Mouse (Mus musculus) heart, embryonic 15.5 days (tissue): ENCODE measurements around the gene Rnaseh2c. TPM values are rescaled to one million over a fixed set of nuclear protein-coding genes. Genes with fewer than 3 reads are reported as not detected.

Experiments used
- ATAC-seq: fragments of 200-750 bp; cut with Nextera tagmentation; replicated peaks from 2 replicates; pipeline ENCODE4 v1.8.0; 2017; ENCODE audit warnings: low read depth, moderate TSS enrichment; ENCODE audit not compliant: insufficient number of reproducible peaks, insufficient read depth, low FRiP score
- H3K27ac ChIP-seq: fragments of 300-500 bp; sonication (generic); 2 replicates; pipeline ENCODE4 v1.5.1; 2015; ENCODE audit warnings: mild to moderate bottlenecking, inconsistent platforms
- H3K27me3 ChIP-seq: fragments of 300-500 bp; sonication (generic); 2 replicates; pipeline ENCODE4 v1.6.1; 2015; ENCODE audit warnings: inconsistent platforms
- H3K36me3 ChIP-seq: fragments of 300-500 bp; sonication (generic); 2 replicates; pipeline ENCODE4 v1.6.1; 2015; ENCODE audit warnings: mild to moderate bottlenecking, inconsistent platforms
- H3K4me1 ChIP-seq: fragments of 300-500 bp; sonication (generic); replicated peaks from 2 replicates; pipeline ENCODE4 v1.6.1; 2015; ENCODE audit warnings: inconsistent platforms
- H3K4me2 ChIP-seq: fragments of 300-500 bp; sonication (generic); 2 replicates; pipeline ENCODE4 v1.6.1; 2015; ENCODE audit warnings: inconsistent platforms, mild to moderate bottlenecking, moderate library complexity
- H3K4me3 ChIP-seq: fragments of 300-500 bp; sonication (generic); 2 replicates; pipeline ENCODE4 v1.5.1; 2015; ENCODE audit warnings: mild to moderate bottlenecking, inconsistent platforms
- H3K9ac ChIP-seq: fragments of 300-500 bp; sonication (generic); 2 replicates; pipeline ENCODE4 v1.6.1; 2015; ENCODE audit warnings: mild to moderate bottlenecking, inconsistent platforms
- H3K9me3 ChIP-seq: fragments of 300-500 bp; sonication (generic); replicated peaks from 2 replicates; pipeline ENCODE4 v1.6.1; 2016; ENCODE audit warnings: inconsistent platforms
- WGBS: fragments of 180-500 bp; shearing (Covaris S2); methylation state at CpG from one replicate; pipeline ENCODE4 v1.1.7; 2015; ENCODE audit warnings: mixed read lengths; 5-methylcytosine and 5-hydroxymethylcytosine counted together
- polyA plus RNA-seq: library from polyadenylated mRNA; unstranded; fragments of >200 nt; fragmentation: Nextera tagmentation; extraction: Ambion mirVana; gene quantifications from 2 replicates; pipeline ENCODE4 v1.2.1, GENCODE M21; 2015

The Rnaseh2c gene
- 89.7 and 96.1 TPM in 2 replicates for polyA plus RNA-seq

- Histone ChIP-seq H3K27ac (peak within 1 kb of the TSS; percentile 88), H3K9ac (peak within 1 kb of the TSS; percentile 89), H3K36me3 (peaks cover 42% of the 10 kb centered on the region), H3K4me1 (peaks cover 20% of the 10 kb centered on the region), H3K9me3 (no peaks in the 10 kb centered on the region), H3K4me2 (peak within 1 kb of the TSS; percentile 94), H3K27me3 (no peaks in the 10 kb centered on the region), H3K4me3 (peak within 1 kb of the TSS; percentile 81)
- ATAC-seq: peak; percentile 66
- WGBS: under 1% methylated on average over 64 of the region's 64 CpGs
Measured at GRCm38 (mm10) chr19:5601752-5602541, at the start of gene Rnaseh2c. TSS of gene Rnaseh2c (plus strand) at chr19:5601873.

DNA sequence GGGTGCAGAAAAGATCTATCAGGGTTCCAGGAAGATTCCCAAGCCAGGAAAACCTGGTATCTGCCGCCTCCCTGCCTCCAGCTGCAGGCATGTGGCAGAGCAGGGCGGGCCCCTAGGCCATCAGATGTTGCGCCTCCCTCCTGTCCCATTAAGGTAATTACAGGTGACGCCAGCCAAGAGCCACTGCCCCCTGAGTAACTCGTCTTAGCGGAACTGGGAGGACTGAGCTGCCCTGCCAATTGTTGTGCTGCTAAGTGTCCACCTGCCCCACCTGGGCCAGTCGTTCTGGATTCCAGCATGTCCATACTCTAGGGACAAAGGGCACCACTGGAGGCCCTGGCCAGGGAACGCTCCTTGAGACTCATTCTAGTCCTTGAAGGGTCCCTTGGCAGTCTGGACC is 47.9 kb upstream of the Rnaseh2c start:
- ATAC-seq: no peak
- H3K36me3 ChIP-seq: no peaks in the 10 kb centered on the region
- 56% methylated on average over 8 of the region's 8 CpGs for WGBS
- H3K27ac ChIP-seq: no peak overlapping the region
- H3K9me3 ChIP-seq: no peaks in the 10 kb centered on the region
- H3K4me1 ChIP-seq: no peaks in the 10 kb centered on the region
- H3K9ac ChIP-seq: no peak overlapping the region
- no peak overlapping the region for H3K4me3 ChIP-seq
- H3K27me3 ChIP-seq: peaks cover 59% of the 10 kb centered on the region
- no peak overlapping the region for H3K4me2 ChIP-seq

- 77% methylated on average over 14 of the region's 14 CpGs for WGBS
- no peak overlapping the region for H3K4me3 ChIP-seq
- H3K9me3 ChIP-seq: no peaks in the 10 kb centered on the region
- no peak overlapping the region for H3K27ac ChIP-seq
- H3K4me1 ChIP-seq: no peaks in the 10 kb centered on the region; the same call in 1 of the 2 replicates
- H3K4me2 ChIP-seq: no peak overlapping the region
- no peak for ATAC-seq
- peaks cover 61% of the 10 kb centered on the region for H3K27me3 ChIP-seq
- no peak overlapping the region for H3K9ac ChIP-seq
- H3K36me3 ChIP-seq: no peaks in the 10 kb centered on the region
Measured at GRCm38 (mm10) chr19:5554212-5554611, 47.5 kb upstream of the Rnaseh2c start.

DNA sequence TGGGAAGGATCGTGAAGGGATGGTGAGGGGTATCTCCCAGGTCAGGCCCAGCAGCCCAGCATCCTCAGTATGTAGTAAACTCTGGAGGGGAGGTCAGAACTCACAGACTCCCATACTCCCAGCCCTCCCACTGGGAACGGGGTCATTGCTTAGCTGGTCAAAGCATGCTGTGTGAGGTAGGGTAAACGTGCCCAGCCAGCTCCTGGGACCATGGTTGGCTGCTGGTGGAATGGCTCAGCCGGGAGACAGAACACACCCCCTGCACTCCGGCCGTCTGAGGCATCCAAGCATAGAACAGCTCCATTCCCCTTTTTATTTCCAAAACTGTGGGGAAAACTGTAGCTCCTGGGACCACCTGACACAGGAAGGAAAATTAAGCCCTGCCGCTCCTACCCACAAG is 43.5 kb upstream of the Rnaseh2c start:
- ATAC-seq: no peak
- Histone ChIP-seq H3K4me1 (peaks cover 18% of the 10 kb centered on the region), H3K27me3 (peaks cover 90% of the 10 kb centered on the region), H3K4me2 (no peak overlapping the region), H3K9me3 (no peaks in the 10 kb centered on the region), H3K4me3 (no peak overlapping the region), H3K36me3 (no peaks in the 10 kb centered on the region), H3K27ac (no peak overlapping the region), H3K9ac (no peak overlapping the region)
- WGBS: 50% methylated on average over 7 of the region's 7 CpGs

DNA sequence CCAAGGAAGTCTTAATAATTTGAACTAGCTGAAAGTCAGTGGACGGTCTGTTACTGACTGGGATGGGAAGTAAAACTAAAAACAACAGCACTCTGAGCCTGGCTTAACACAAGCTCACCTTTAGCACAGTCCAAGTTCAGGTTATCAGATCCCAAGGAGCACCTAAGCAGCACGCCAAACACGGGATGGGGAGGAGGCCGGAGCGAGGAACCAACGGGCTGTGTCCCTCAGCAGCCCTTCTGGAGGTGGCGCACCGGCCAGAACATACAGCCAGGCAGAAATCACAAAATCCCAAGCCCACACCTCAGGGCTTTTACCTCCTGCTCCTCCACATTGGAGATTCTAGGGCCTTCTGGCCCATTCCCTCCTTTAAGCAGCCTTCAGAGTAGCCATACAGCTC is 42.9 kb upstream of the Rnaseh2c start:
- no peak overlapping the region for H3K4me2 ChIP-seq
- no peak for ATAC-seq
- 67% methylated on average over 8 of the region's 8 CpGs for WGBS

GRCm38 (mm10) chr19:5559229-5559628 is 42.4 kb upstream of the Rnaseh2c start:
- peak overlapping the region; percentile 65; the same call in 1 of the 2 replicates for H3K4me2 ChIP-seq
- no peaks in the 10 kb centered on the region for H3K9me3 ChIP-seq
- no peak for ATAC-seq
- H3K36me3 ChIP-seq: no peaks in the 10 kb centered on the region
- no peak overlapping the region for H3K27ac ChIP-seq
- peak overlapping the region; percentile 41 for H3K4me3 ChIP-seq
- 22% methylated on average over 8 of the region's 8 CpGs for WGBS
- peaks cover 18% of the 10 kb centered on the region for H3K4me1 ChIP-seq
- no peak overlapping the region for H3K9ac ChIP-seq
- peaks cover 98% of the 10 kb centered on the region for H3K27me3 ChIP-seq

More for the DNA sequence above, 42.9 kb upstream of the Rnaseh2c start:
- H3K9ac ChIP-seq: no peak overlapping the region
- peaks cover 18% of the 10 kb centered on the region for H3K4me1 ChIP-seq
- H3K27me3 ChIP-seq: peaks cover 96% of the 10 kb centered on the region
- no peak overlapping the region for H3K27ac ChIP-seq
- no peaks in the 10 kb centered on the region for H3K9me3 ChIP-seq
- H3K36me3 ChIP-seq: no peaks in the 10 kb centered on the region
- 0 out of 2 replicates have a peak overlapping the region, but pooled peaks have one; percentile 41 for H3K4me3 ChIP-seq

DNA sequence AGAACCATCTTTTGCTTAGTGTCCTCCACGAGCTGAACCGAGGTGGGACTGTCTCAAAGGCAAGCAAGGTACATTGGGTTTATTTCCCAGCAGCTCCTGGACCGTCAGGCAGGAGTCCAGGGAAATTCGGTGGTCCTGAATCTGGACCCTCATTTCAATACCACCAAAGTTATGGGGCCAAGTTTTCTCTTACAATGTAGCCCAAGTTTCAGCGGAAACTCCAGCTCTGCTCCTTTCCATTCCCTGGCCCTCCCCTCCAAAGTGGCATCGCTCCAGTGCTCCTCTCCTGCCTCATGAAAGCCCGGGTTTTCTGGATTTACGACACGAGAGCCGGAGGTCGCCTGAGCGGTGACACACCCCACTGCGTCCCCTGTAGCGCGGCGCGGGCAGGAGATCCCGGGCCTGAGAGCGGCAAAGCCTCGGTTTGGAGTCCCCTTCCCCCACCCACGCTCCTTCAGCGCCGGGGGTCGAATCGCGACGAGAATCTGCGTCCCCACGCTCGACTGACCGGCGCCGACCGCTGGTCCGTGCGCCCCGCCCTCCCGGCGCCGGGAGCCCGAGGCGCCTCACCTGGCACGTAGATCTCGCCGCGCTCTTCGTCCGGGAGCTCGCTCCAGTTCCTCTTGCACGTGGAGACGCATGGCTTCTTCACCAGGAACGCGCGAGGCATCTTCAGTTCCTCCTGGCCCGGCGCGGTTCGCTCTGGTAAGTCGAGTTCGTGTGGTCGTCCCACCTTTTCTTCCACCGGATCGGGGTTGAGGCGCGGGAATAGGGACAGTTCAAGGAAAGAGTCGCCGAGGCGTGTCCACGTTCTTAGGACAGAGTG is 41.8 kb upstream of the Rnaseh2c start:
- H3K36me3 ChIP-seq: no peaks in the 10 kb centered on the region
- no peak for ATAC-seq
- peaks cover 96% of the 10 kb centered on the region for H3K27me3 ChIP-seq
- no peak overlapping the region for H3K27ac ChIP-seq
- H3K4me2 ChIP-seq: peak overlapping the region; percentile 65
- peaks cover 18% of the 10 kb centered on the region for H3K4me1 ChIP-seq
- no peaks in the 10 kb centered on the region for H3K9me3 ChIP-seq
- 0 out of 2 replicates have a peak overlapping the region, but pooled peaks have one; percentile 11 for H3K9ac ChIP-seq
- WGBS: under 1% methylated on average over 69 of the region's 69 CpGs
- H3K4me3 ChIP-seq: peak overlapping the region; percentile 41

DNA sequence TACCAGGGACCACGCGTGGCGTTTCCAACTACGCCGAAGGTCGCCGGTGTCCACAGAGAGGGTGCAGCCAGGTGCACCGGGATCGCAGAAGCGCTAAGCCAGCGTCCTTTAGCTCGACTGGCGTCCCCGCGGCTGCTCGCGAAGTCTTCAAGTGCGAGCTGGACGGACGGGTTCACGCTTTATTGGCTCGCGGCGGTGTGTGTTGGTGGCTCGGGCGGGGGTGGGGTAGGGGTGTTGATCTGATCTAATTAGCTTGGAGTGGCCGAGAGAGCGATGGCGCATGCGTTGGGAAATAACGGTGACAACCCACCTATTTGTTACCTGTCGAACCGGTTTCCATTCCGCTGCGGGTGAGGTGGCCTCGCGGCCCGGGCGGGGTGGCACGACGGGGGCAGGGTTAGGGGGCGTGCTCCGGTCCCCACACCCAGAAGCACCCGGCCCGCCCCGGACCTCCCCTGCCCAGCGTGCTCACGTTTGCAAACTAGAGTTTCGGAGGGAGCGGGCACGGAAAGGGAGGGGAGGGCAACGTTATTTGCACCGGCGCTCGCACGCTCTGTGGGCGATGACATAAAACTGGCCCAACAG is 41.1 kb upstream of the Rnaseh2c start, which contains the start of gene Ovol1:
TSS of gene Ovol1 (minus strand) at position 190 of the 585 bp plus-strand sequence.
- peaks cover 94% of the 10 kb centered on the region for H3K27me3 ChIP-seq
- peak within 1 kb of the TSS; percentile 65 for H3K4me2 ChIP-seq
- no peaks in the 10 kb centered on the region for H3K9me3 ChIP-seq
- ATAC-seq: peak; percentile 44; the same call in 1 of the 2 replicates
- H3K36me3 ChIP-seq: no peaks in the 10 kb centered on the region
- H3K27ac ChIP-seq: no peak within 1 kb of the TSS
- WGBS: 1% methylated on average over 57 of the region's 57 CpGs
- peak within 1 kb of the TSS; percentile 41 for H3K4me3 ChIP-seq
- H3K9ac ChIP-seq: peak within 1 kb of the TSS; percentile 35
- peaks cover 18% of the 10 kb centered on the region for H3K4me1 ChIP-seq

DNA sequence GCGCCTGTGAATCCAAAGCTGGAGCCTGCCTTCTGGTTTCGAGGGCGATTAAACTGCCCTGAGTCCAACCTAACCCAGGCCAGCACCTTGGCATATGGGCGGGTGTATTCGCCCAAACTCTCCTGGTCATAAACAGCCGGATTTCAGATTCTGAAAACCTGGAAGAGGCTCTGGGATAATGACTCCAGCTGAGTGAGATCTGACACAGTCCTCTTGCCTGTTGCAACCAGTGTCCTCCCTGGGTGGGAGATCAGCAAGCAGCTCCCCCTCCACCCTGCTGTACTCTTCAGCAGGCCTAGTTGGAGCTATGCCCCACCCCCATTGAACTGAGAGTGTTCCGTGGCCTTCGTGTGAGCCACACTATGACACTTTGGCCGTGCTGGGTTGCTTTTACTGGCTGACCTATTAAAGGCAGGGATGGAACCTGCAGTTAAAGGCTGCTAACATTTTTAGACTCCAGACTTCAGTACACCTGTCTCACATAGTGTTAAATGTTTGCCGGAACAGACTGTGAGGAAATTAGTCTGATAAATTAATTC is 40.4 kb upstream of the Rnaseh2c start:
- H3K36me3 ChIP-seq: no peaks in the 10 kb centered on the region
- peaks cover 19% of the 10 kb centered on the region for H3K4me1 ChIP-seq
- no peak overlapping the region for H3K27ac ChIP-seq
- 0 out of 2 replicates have a peak overlapping the region, but pooled peaks have one; percentile 35 for H3K9ac ChIP-seq
- peaks cover 94% of the 10 kb centered on the region for H3K27me3 ChIP-seq
- H3K9me3 ChIP-seq: no peaks in the 10 kb centered on the region
- H3K4me3 ChIP-seq: peak overlapping the region; percentile 41
- no peak for ATAC-seq
- H3K4me2 ChIP-seq: peak overlapping the region; percentile 65
- 23% methylated on average over 10 of the region's 10 CpGs for WGBS

DNA sequence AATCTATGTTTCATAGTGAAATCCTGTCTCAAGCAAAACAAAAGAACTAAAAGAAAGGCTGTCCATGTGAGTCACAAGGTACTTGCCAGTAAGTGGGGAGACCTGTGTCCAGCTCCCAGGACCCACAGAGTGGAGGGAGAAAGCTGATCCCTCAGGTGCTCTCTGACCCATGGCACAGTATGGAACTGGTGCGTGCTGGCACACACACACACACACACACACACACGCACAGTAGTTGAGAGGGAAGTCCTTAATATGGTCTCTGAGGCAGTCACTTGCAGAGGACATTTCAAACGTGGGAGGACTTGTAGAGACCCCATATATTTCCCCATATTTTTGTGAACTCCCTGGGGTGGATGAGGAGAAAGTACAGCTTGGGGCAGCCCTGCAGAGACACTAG is 39.8 kb upstream of the Rnaseh2c start:
- WGBS: 50% methylated on average over 3 of the region's 3 CpGs
- Histone ChIP-seq H3K9ac (no peak overlapping the region), H3K36me3 (no peaks in the 10 kb centered on the region), H3K9me3 (no peaks in the 10 kb centered on the region), H3K4me1 (peaks cover 24% of the 10 kb centered on the region), H3K4me3 (no peak overlapping the region), H3K27ac (no peak overlapping the region), H3K4me2 (no peak overlapping the region), H3K27me3 (peaks cover 91% of the 10 kb centered on the region)
- ATAC-seq: no peak

- Histone ChIP-seq H3K9ac (no peak overlapping the region), H3K4me3 (no peak overlapping the region), H3K27me3 (peaks cover 83% of the 10 kb centered on the region), H3K36me3 (no peaks in the 10 kb centered on the region), H3K4me2 (no peak overlapping the region), H3K27ac (no peak overlapping the region), H3K4me1 (peaks cover 27% of the 10 kb centered on the region), H3K9me3 (no peaks in the 10 kb centered on the region)
- 86% methylated on average over 10 of the region's 10 CpGs for WGBS
- ATAC-seq: no peak
Measured at GRCm38 (mm10) chr19:5562776-5563175, 38.9 kb upstream of the Rnaseh2c start.
